Mouse (Mus musculus) pancreas, adult 10 weeks (tissue): ENCODE data around the gene Wif1. TPM values are rescaled to one million over a fixed set of nuclear protein-coding genes. Genes with fewer than 3 reads are reported as not detected.

Experiments
- polyA plus RNA-seq: library from polyadenylated mRNA; stranded (reverse); fragments of 350-450 nt; fragmentation: Illumina TruSeq; extraction: RNeasy Lipid Tissue Mini Kit (QIAGEN cat#74804); gene quantifications from one replicate; pipeline ENCODE4 v1.2.3, GENCODE M21; 2015; ENCODE audit warnings: low read depth, low replicate concordance; ENCODE audit not compliant: insufficient read depth

Gene Wif1
- not detected for polyA plus RNA-seq

GRCm38 (mm10) chr10:121033826-121034568 is at the start of gene Wif1:
Gene Wif1, plus strand, starts transcription at chr10:121033960.

Other genes starting within 250 kb of the Wif1 start
- 7.5 TPM for gene Msrb3, start 134.9 kb upstream of the Wif1 start, polyA plus RNA-seq
- gene Lemd3, start 54.6 kb upstream of the Wif1 start, polyA plus RNA-seq = 2.3 TPM